Mouse (Mus musculus): ENCODE data around the gene St6galnac3. TPM values are rescaled to one million over a fixed set of nuclear protein-coding genes. Genes with fewer than 3 reads are reported as not detected.

The St6galnac3 gene
- total RNA-seq, 4 experiments from 2014 or later, result 0.92 to 2.0 (median 1.1) TPM

GRCm38 (mm10) chr3:153593978-153594377 is 131.0 kb downstream of the St6galnac3 start:
- DNase-seq (ENCODE audit: low spot score in 2 of 2), result no peak

- DNase-seq (ENCODE audit: low spot score in 2 of 2), result no peak
These were observed 131.9 kb downstream of the St6galnac3 start for GRCm38 (mm10) chr3:153593103-153593502.

GRCm38 (mm10) chr3:153587594-153587993 is 137.4 kb downstream of the St6galnac3 start:
- DNase-seq (ENCODE audit: low spot score in 2 of 2), result no peak

GRCm38 (mm10) chr3:153584836-153585235 is 140.1 kb downstream of the St6galnac3 start:
- no peak for DNase-seq (ENCODE audit: low spot score in 2 of 2)

- DNase-seq (ENCODE audit: low spot score in 2 of 2), result no peak
These were observed 142.9 kb downstream of the St6galnac3 start for GRCm38 (mm10) chr3:153582065-153582464.

GRCm38 (mm10) chr3:153580625-153581024 is 144.3 kb downstream of the St6galnac3 start:
- no peak for DNase-seq (ENCODE audit: low spot score in 2 of 2)

- DNase-seq (ENCODE audit: low spot score in 2 of 2), result no peak
These were observed 144.8 kb downstream of the St6galnac3 start for GRCm38 (mm10) chr3:153580136-153580535.

- no peak for DNase-seq (ENCODE audit: low spot score in 2 of 2)
These were observed 147.7 kb downstream of the St6galnac3 start for GRCm38 (mm10) chr3:153577286-153577685.

GRCm38 (mm10) chr3:153571152-153571551 is 153.8 kb downstream of the St6galnac3 start:
- no peak for DNase-seq (ENCODE audit: low spot score in 2 of 2)

- no peak for DNase-seq (ENCODE audit: low spot score in 2 of 2)
These were observed 156.2 kb downstream of the St6galnac3 start for GRCm38 (mm10) chr3:153568815-153569214.

GRCm38 (mm10) chr3:153567913-153568312 is 157.1 kb downstream of the St6galnac3 start:
- DNase-seq (ENCODE audit: low spot score in 2 of 2), result no peak

GRCm38 (mm10) chr3:153567512-153567911 is 157.5 kb downstream of the St6galnac3 start:
- DNase-seq (ENCODE audit: low spot score in 2 of 2), result no peak

GRCm38 (mm10) chr3:153566100-153566499 is 158.9 kb downstream of the St6galnac3 start:
- DNase-seq (ENCODE audit: low spot score in 2 of 2), result no peak

GRCm38 (mm10) chr3:153560897-153561296 is 164.1 kb downstream of the St6galnac3 start:
- no peak for DNase-seq (ENCODE audit: low spot score in 2 of 2)

- no peak for DNase-seq (ENCODE audit: low spot score in 2 of 2)
These were observed 165.4 kb downstream of the St6galnac3 start for GRCm38 (mm10) chr3:153559586-153559985.

- no peak for DNase-seq (ENCODE audit: low spot score in 2 of 2)
These were observed 168.4 kb downstream of the St6galnac3 start for GRCm38 (mm10) chr3:153556621-153557020.

GRCm38 (mm10) chr3:153553712-153554111 is 171.3 kb downstream of the St6galnac3 start:
- no peak for DNase-seq (ENCODE audit: low spot score in 2 of 2)

GRCm38 (mm10) chr3:153553226-153553625 is 171.7 kb downstream of the St6galnac3 start:
- DNase-seq (ENCODE audit: low spot score in 2 of 2), result no peak

GRCm38 (mm10) chr3:153546936-153547683 is 177.9 kb downstream of the St6galnac3 start:
- DNase-seq (ENCODE audit: low spot score in 2 of 2), result no peak

- no peak for DNase-seq (ENCODE audit: low spot score in 2 of 2)
These were observed 185.1 kb downstream of the St6galnac3 start for GRCm38 (mm10) chr3:153539851-153540250.

- DNase-seq (ENCODE audit: low spot score in 2 of 2), result no peak
These were observed 186.6 kb downstream of the St6galnac3 start for GRCm38 (mm10) chr3:153538396-153538795.

GRCm38 (mm10) chr3:153537435-153537834 is 187.5 kb downstream of the St6galnac3 start:
- no peak for DNase-seq (ENCODE audit: low spot score in 2 of 2)

GRCm38 (mm10) chr3:153536260-153536659 is 188.7 kb downstream of the St6galnac3 start:
- no peak for DNase-seq (ENCODE audit: low spot score in 2 of 2)

Data from gastrocnemius, adult 8-10 months (tissue).